9 mouse cellular contexts compared by ENCODE assay signal in the genomic region with DNA sequence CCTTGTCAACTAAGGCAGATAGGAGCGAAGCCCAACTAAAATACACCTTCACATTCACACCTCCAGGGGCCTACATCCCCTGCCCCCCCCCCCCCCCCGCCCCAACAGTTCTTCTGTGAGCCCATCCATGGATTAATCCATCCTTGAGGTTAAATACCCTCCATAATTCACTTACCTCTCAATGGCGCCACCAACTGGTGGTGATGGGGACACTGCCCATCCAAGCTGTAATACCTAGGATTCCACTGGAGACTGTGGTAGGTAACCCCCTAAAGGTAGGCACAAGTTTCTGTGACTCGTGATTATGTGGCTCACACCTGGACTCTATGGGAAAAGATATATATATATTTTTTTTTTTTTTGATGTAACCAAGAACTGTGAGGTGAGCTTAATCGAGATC.
A peak's percentile ranks its signal among the peaks of the same experiment; 100 is the strongest.
DNase-seq lines count a peak whose midpoint lies in the region; ATAC-seq lines count a peak whose summit lies in the region.
"Had no signal": no experiment of that assay in that cellular context is flagged by ENCODE, and none has a peak within 500 bp of the region (broad histone marks: within the 10 kb centered on the region; RNA-seq: fewer than 3 reads in every experiment).

No protein-coding gene starts in this region.

- H3K4me2 ChIP-seq in forebrain, embryonic 14.5 days (ENCODE audit: low read length), result no peak overlapping the region
- H3K4me2 ChIP-seq in midbrain, embryonic 11.5 days, result no peak overlapping the region
- H3K4me2 ChIP-seq: neural tube, embryonic 12.5 days had no signal

- H3K36me3 ChIP-seq in forebrain, embryonic 14.5 days (ENCODE audit: control insufficient read depth, insufficient read depth, low read length), result no peaks in the 10 kb centered on the region
- no peaks in the 10 kb centered on the region for H3K36me3 ChIP-seq in forebrain, embryonic 10.5 days (replicated peaks)
- no peaks in the 10 kb centered on the region for H3K36me3 ChIP-seq in midbrain, embryonic 10.5 days
- H3K36me3 ChIP-seq in midbrain, embryonic 11.5 days (ENCODE audit: control insufficient read depth, insufficient read depth, low read length), result no peaks in the 10 kb centered on the region
- H3K36me3 ChIP-seq: neural tube, embryonic 12.5 days had no signal

- no peak for ATAC-seq in forebrain, embryonic 14.5 days
- ATAC-seq in midbrain, embryonic 11.5 days (ENCODE audit: low FRiP score), result no peak
- ATAC-seq in monocyte, adult 5-6 weeks (replicated peaks; ENCODE audit: insufficient number of reproducible peaks, low FRiP score, low TSS enrichment, poor library complexity, severe bottlenecking), result no peak

- H3K9me3 ChIP-seq in forebrain, embryonic 14.5 days (replicated peaks; ENCODE audit: control insufficient read depth, low read length), result no peaks in the 10 kb centered on the region
- no peaks in the 10 kb centered on the region for H3K9me3 ChIP-seq in forebrain, embryonic 10.5 days
- H3K9me3 ChIP-seq in midbrain, embryonic 10.5 days (replicated peaks), result no peaks in the 10 kb centered on the region
- no peaks in the 10 kb centered on the region for H3K9me3 ChIP-seq in midbrain, embryonic 11.5 days (ENCODE audit: control insufficient read depth, low read length)
- H3K9me3 ChIP-seq: neural tube, embryonic 12.5 days had no signal

- H3K4me1 ChIP-seq in forebrain, embryonic 14.5 days (ENCODE audit: control insufficient read depth, insufficient read depth, low read length), result 0 out of 2 replicates have a peak, but pooled peaks cover 3% of the 10 kb centered on the region
- H3K4me1 ChIP-seq in forebrain, embryonic 10.5 days, result peaks cover 21% of the 10 kb centered on the region
- H3K4me1 ChIP-seq in midbrain, embryonic 10.5 days, result peaks cover 32% of the 10 kb centered on the region
- H3K4me1 ChIP-seq in midbrain, embryonic 11.5 days (ENCODE audit: control insufficient read depth, insufficient read depth, low read length), result peaks cover 4% of the 10 kb centered on the region; the same call in 1 of the 2 replicates

- H3K27ac ChIP-seq in forebrain, embryonic 14.5 days (ENCODE audit: low read depth, low read length), result no peak overlapping the region
- H3K27ac ChIP-seq in forebrain, embryonic 10.5 days, result no peak overlapping the region
- no peak overlapping the region for H3K27ac ChIP-seq in midbrain, embryonic 10.5 days (replicated peaks)
- no peak overlapping the region for H3K27ac ChIP-seq in midbrain, embryonic 11.5 days (ENCODE audit: low read depth, low read length)
- H3K27ac ChIP-seq: neural tube, embryonic 12.5 days had no signal

- 51% methylated on average over 4 of the region's 5 CpGs for WGBS in forebrain, embryonic 14.5 days
- 53% methylated on average over 5 of the region's 5 CpGs for WGBS in forebrain, embryonic 10.5 days
- WGBS in midbrain, embryonic 10.5 days, result 46% methylated on average over 5 of the region's 5 CpGs
- 50% methylated on average over 5 of the region's 5 CpGs for WGBS in midbrain, embryonic 11.5 days

- H3K27me3 ChIP-seq in forebrain, embryonic 14.5 days (replicated peaks; ENCODE audit: control insufficient read depth, insufficient read depth, low read length), result no peaks in the 10 kb centered on the region
- H3K27me3 ChIP-seq in forebrain, embryonic 10.5 days (ENCODE audit: poor library complexity, severe bottlenecking), result no peaks in the 10 kb centered on the region
- no peaks in the 10 kb centered on the region for H3K27me3 ChIP-seq in midbrain, embryonic 10.5 days (ENCODE audit: low read depth, poor library complexity, severe bottlenecking)
- H3K27me3 ChIP-seq in midbrain, embryonic 11.5 days (ENCODE audit: control insufficient read depth, insufficient read depth, low read length), result no peaks in the 10 kb centered on the region
- H3K27me3 ChIP-seq: neural tube, embryonic 12.5 days had no signal

- peak; percentile 52 for DNase-seq in forebrain, embryonic 14.5 days (ENCODE audit: low spot score)
- no peak for DNase-seq in forebrain, embryonic 10.5 days (ENCODE audit: extremely low spot score, low spot score)
- DNase-seq in midbrain, embryonic 10.5 days (ENCODE audit: low spot score), result peak; percentile 28
- no peak for DNase-seq in midbrain, embryonic 11.5 days (ENCODE audit: low spot score, missing footprints)
- peak; percentile 34 for DNase-seq in cerebellum, adult 9-10 months
- peak; percentile 39 for DNase-seq in induced T-regulatory cell, adult 2 months (ENCODE audit: low read depth)
- peak; percentile 70 for DNase-seq in retina, embryonic 14.5 days (ENCODE audit: low spot score)

- no peak overlapping the region for H3K4me3 ChIP-seq in forebrain, embryonic 14.5 days (ENCODE audit: low read depth, low read length)
- H3K4me3 ChIP-seq in forebrain, embryonic 10.5 days, result no peak overlapping the region
- no peak overlapping the region for H3K4me3 ChIP-seq in midbrain, embryonic 10.5 days
- no peak overlapping the region for H3K4me3 ChIP-seq in midbrain, embryonic 11.5 days (ENCODE audit: low read depth, low read length)
- H3K4me3 ChIP-seq: neural tube, embryonic 12.5 days had no signal

- H3K9ac ChIP-seq in forebrain, embryonic 14.5 days (ENCODE audit: low read length), result no peak overlapping the region
- no peak overlapping the region for H3K9ac ChIP-seq in midbrain, embryonic 11.5 days (ENCODE audit: low read length)
- H3K9ac ChIP-seq: neural tube, embryonic 12.5 days had no signal

Comparison
In these comparisons a context has a peak if more than half of its experiments do, and no peak if none do; other contexts are left out.
1. DNase-seq: peak in forebrain, embryonic 14.5 days (single experiment), midbrain, embryonic 10.5 days (single experiment), cerebellum, adult 9-10 months (single experiment), induced T-regulatory cell, adult 2 months (single experiment) and retina, embryonic 14.5 days (single experiment); none in forebrain, embryonic 10.5 days (single experiment) and midbrain, embryonic 11.5 days (single experiment).